Mouse (Mus musculus) cerebellum, postnatal 36 days (tissue): Measurements from ENCODE around the gene Sec16a.
"Not testable (repeated sequence)": the region's sequence is repeated elsewhere in the genome, so short reads cannot be mapped to it uniquely, and the experiment has no call there.

ENCODE experiments used
- DNase-seq, 2 experiments: peaks; one replicate each; pipeline ENCODE4 v3.0.0; 2021 to 2022; ENCODE audit warnings: mixed read lengths in 2 of 2

The Sec16a gene

DNA sequence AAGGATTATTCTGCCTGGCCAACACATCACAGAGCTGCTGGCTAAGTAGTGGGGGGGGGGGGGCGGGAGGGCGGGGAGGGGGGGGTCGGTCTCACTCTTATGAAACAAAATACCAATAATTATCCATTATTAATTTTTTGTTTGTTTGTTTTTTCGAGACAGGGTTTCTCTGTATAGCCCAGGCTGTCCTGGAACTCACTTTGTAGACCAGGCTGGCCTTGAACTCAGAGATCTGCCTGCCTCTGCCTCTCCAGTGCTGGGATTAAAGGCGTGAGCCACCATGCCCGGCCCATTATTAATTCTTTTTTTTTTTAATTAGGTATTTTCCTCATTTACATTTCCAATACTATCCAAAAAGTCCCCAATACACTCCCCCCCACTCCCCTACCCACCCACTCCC, 64.1 kb downstream of the Sec16a start:
- not testable (repeated sequence) for DNase-seq

DNA sequence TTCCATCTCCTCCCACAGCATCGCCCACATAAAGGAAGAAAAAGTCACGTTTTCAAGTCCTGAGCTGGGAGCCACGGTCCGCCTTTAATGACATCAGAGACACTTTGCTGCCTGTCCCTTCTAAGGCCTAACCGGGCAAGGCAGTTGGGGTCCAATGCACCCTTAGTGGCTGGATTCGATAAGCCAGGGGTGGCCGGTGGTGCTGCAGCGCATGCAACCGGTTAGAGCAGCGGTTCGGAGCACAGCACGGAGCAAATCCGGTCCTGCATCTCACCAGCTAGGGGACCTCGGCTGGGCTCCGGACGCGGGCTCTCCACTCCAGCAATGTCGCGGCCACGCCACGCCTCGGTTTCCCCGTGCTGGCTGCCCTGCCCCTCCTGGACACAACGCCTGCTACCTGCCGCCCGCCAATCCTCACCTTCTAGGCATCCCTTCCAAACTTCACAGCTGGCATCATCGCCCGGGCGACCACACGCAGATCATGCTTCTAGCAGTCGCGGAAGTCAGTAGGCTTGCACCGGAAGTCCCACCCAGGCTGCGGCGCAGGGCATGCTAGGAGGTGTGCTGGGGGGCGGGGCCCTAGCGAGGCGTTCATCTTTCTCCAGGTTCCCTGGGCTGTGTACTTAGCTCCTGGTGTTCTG, 64.8 kb downstream of the Sec16a start, which contains the start of gene Snapc4:
Gene Snapc4, minus strand, starts transcription at position 523 of the 641 bp plus-strand sequence.
- DNase-seq = peak; percentile 80 to 83

DNA sequence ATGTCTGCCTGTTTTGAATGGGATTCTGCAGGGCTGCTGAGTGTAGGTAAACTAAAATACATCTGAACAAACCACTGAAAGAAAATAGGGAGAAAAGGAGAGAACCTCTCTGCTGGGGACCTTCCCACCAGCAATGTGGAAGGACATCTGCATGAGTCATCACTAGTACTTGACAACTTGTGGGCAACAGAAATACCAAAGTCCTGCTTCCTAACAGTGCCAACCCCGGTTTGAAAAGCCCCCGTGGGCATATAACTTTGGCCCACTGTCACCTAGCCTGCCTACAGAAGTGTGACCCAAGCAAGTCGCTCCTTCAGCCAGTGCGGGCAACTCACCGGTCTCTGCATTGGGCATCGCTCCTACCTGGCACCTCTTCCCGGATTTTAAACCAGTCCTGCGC, 72.6 kb downstream of the Sec16a start:
- no peak for DNase-seq

DNA sequence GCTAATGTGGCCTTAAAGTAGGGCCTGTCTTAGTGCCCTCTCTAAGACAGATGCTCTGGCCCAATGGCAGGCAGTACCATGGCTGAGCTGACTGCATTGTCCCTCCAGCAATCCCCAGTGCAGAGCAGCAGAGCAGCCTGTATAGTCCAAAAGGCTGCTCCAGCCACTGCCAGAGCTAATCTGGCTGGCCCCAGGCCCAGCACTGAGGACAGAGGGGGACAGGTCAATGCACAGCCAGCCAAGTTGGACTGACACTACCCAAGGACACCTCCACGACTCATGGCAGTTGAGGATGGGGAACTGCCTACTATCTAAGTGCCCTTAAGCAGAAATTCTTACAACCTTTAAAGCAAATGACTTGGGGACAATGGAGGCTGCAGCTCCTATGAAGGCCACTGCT, 76.4 kb downstream of the Sec16a start:
- no peak for DNase-seq

DNA sequence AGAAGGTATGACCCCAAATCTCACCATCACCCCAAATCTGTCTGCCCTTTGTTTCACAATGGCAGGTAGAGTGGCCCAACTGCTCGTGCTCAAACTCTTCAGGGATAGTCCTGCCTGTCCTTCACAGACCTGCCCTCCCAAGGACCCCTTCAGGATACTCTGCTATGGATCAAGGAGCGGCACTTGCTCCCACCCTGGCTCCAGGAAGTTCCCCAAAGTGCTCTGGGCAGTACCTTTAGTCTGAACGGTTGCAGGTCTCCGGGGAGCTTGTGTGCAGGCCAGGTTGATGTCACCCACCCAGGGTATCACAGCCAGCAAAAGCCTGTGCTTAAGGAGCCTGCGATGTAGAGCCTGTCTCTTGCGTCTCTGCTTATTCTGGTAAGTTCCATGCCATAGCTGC, 77.1 kb downstream of the Sec16a start:
- DNase-seq = no peak

- peak; percentile 62 to 76 for DNase-seq
Measured at GRCm38 (mm10) chr2:26364738-26365465, 80.1 kb downstream of the Sec16a start.

DNA sequence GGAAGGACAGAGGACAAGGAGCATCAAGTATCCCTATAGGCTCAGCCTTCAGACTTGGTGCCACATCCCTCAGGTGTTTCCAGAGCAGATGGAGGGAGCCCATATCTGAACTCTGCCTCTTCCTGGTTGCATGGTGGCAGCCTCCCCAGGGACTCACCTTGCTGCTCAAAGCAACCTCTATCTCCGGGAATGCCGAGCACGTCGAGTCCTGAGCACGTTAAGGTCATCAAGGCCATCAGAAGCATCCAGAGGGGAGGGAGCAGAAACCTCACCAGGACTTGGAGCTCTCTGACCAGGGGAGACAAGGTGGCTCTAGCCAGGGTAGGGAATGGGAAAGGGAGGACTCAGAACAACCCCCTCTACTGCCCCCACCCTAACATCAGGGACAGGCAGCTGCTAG, 81.5 kb downstream of the Sec16a start:
- no peak for DNase-seq

DNA sequence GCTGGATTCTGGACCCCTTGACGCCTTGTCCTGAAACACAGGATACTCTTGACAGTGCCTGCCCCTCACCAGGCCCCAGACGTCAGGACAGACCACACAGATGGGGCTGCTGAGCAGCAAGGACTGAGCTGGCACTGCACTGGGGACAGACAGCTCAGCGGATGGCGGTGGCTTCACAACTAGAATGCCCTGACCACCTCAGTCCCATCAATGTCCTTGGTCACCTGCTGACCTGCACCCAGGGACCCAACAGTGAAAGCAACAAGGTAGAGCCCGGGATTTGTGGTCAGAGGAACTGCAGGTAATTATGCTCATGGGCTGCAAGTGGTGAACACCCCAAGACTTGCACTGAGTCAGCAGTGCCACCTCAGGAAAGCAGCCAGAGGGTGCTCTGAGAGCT, 82.0 kb downstream of the Sec16a start:
- DNase-seq = no peak

- peak in 1 of 2 experiments; percentile 4 for DNase-seq
Measured at GRCm38 (mm10) chr2:26360772-26361171, 84.2 kb downstream of the Sec16a start, which contains the start of gene Card9. Gene Card9 (minus strand): TSS chr2:26360918.

- DNase-seq = peak; percentile 11
Measured at GRCm38 (mm10) chr2:26359983-26360382, 85.0 kb downstream of the Sec16a start.
